Mouse (Mus musculus): ENCODE data around the gene Ctnnbl1. TPM values are rescaled to one million over a fixed set of nuclear protein-coding genes. Genes with fewer than 3 reads are reported as not detected.
A peak's percentile ranks its signal among the peaks of the same experiment; 100 is the strongest.

The Ctnnbl1 gene
- polyA plus RNA-seq, 1 experiment from 2014 or later = 78.7 TPM

- 93% methylated on average over 3 of the region's 3 CpGs for WGBS
- ATAC-seq (ENCODE audit: low FRiP score, low TSS enrichment) (no peak), DNase-seq (no peak)
Observed at GRCm38 (mm10) chr2:157853135-157853534, 115.9 kb downstream of the Ctnnbl1 start.

GRCm38 (mm10) chr2:157855814-157856213, 118.6 kb downstream of the Ctnnbl1 start:
- 87% methylated on average over 6 of the region's 6 CpGs for WGBS
- ATAC-seq (ENCODE audit: low FRiP score, low TSS enrichment) = no peak

More at GRCm38 (mm10) chr2:157853135-157853534, 115.9 kb downstream of the Ctnnbl1 start:
- Histone ChIP-seq H3K9ac (replicated peaks; ENCODE audit: low read length) (no peak overlapping the region), H3K36me3 (ENCODE audit: control insufficient read depth, insufficient read depth, low read length) (no peaks in the 10 kb centered on the region), H3K4me1 (ENCODE audit: control insufficient read depth, insufficient read depth, low read length) (0 out of 2 replicates have a peak, but pooled peaks cover 5% of the 10 kb centered on the region), H3K27me3 (ENCODE audit: control insufficient read depth, insufficient read depth, low read length) (no peaks in the 10 kb centered on the region), H3K9me3 (ENCODE audit: control insufficient read depth, low read length) (no peaks in the 10 kb centered on the region), H3K27ac (replicated peaks; ENCODE audit: low read depth, low read length) (no peak overlapping the region), H3K4me2 (ENCODE audit: low read length) (no peak overlapping the region), H3K4me3 (replicated peaks; ENCODE audit: low read depth, low read length) (no peak overlapping the region)

GRCm38 (mm10) chr2:157857496-157857895, 120.3 kb downstream of the Ctnnbl1 start:
- H3K9me3 ChIP-seq (ENCODE audit: control insufficient read depth, low read length) = no peaks in the 10 kb centered on the region
- 65% methylated on average over 3 of the region's 3 CpGs for WGBS

More at GRCm38 (mm10) chr2:157855814-157856213, 118.6 kb downstream of the Ctnnbl1 start:
- no peak overlapping the region for H3K9ac ChIP-seq (replicated peaks; ENCODE audit: low read length)
- H3K27me3 ChIP-seq (ENCODE audit: control insufficient read depth, insufficient read depth, low read length) = no peaks in the 10 kb centered on the region
- no peaks in the 10 kb centered on the region for H3K36me3 ChIP-seq (ENCODE audit: control insufficient read depth, insufficient read depth, low read length)
- H3K4me2 ChIP-seq (ENCODE audit: low read length) = no peak overlapping the region
- no peak overlapping the region for H3K4me3 ChIP-seq (replicated peaks; ENCODE audit: low read depth, low read length)
- H3K4me1 ChIP-seq (ENCODE audit: control insufficient read depth, insufficient read depth, low read length) = peaks cover 16% of the 10 kb centered on the region
- H3K27ac ChIP-seq (replicated peaks; ENCODE audit: low read depth, low read length) = no peak overlapping the region
- no peak for DNase-seq
- no peaks in the 10 kb centered on the region for H3K9me3 ChIP-seq (ENCODE audit: control insufficient read depth, low read length)

GRCm38 (mm10) chr2:157858317-157858716, 121.1 kb downstream of the Ctnnbl1 start:
- WGBS = 81% methylated on average over 7 of the region's 7 CpGs
- Histone ChIP-seq H3K27ac (replicated peaks; ENCODE audit: low read depth, low read length) (peak overlapping the region; percentile 63), H3K27me3 (ENCODE audit: control insufficient read depth, insufficient read depth, low read length) (no peaks in the 10 kb centered on the region), H3K9me3 (ENCODE audit: control insufficient read depth, low read length) (no peaks in the 10 kb centered on the region), H3K4me1 (ENCODE audit: control insufficient read depth, insufficient read depth, low read length) (peaks cover 27% of the 10 kb centered on the region), H3K36me3 (ENCODE audit: control insufficient read depth, insufficient read depth, low read length) (no peaks in the 10 kb centered on the region), H3K9ac (replicated peaks; ENCODE audit: low read length) (0 out of 2 replicates have a peak overlapping the region, but pooled peaks have one; percentile 3), H3K4me3 (replicated peaks; ENCODE audit: low read depth, low read length) (no peak overlapping the region), H3K4me2 (ENCODE audit: low read length) (no peak overlapping the region)
- ATAC-seq (ENCODE audit: low FRiP score, low TSS enrichment) (no peak), DNase-seq (no peak)

More at GRCm38 (mm10) chr2:157857496-157857895, 120.3 kb downstream of the Ctnnbl1 start:
- ATAC-seq (ENCODE audit: low FRiP score, low TSS enrichment) (no peak), DNase-seq (no peak)
- H3K27ac ChIP-seq (replicated peaks; ENCODE audit: low read depth, low read length) = no peak overlapping the region
- no peaks in the 10 kb centered on the region for H3K27me3 ChIP-seq (ENCODE audit: control insufficient read depth, insufficient read depth, low read length)
- no peaks in the 10 kb centered on the region for H3K36me3 ChIP-seq (ENCODE audit: control insufficient read depth, insufficient read depth, low read length)
- no peak overlapping the region for H3K9ac ChIP-seq (replicated peaks; ENCODE audit: low read length)
- H3K4me1 ChIP-seq (ENCODE audit: control insufficient read depth, insufficient read depth, low read length) = peaks cover 27% of the 10 kb centered on the region
- H3K4me3 ChIP-seq (replicated peaks; ENCODE audit: low read depth, low read length) = no peak overlapping the region
- H3K4me2 ChIP-seq (ENCODE audit: low read length) = no peak overlapping the region

- no peaks in the 10 kb centered on the region for H3K36me3 ChIP-seq (ENCODE audit: control insufficient read depth, insufficient read depth, low read length)
- H3K9ac ChIP-seq (replicated peaks; ENCODE audit: low read length) = no peak overlapping the region
- no peaks in the 10 kb centered on the region for H3K27me3 ChIP-seq (ENCODE audit: control insufficient read depth, insufficient read depth, low read length)
- H3K4me3 ChIP-seq (replicated peaks; ENCODE audit: low read depth, low read length) = no peak overlapping the region
- whole genome bisulfite sequencing = 78% methylated on average over 8 of the region's 8 CpGs
- H3K27ac ChIP-seq (replicated peaks; ENCODE audit: low read depth, low read length) = peak overlapping the region; percentile 63
- no peak overlapping the region for H3K4me2 ChIP-seq (ENCODE audit: low read length)
- H3K4me1 ChIP-seq (ENCODE audit: control insufficient read depth, insufficient read depth, low read length) = peaks cover 27% of the 10 kb centered on the region
- no peaks in the 10 kb centered on the region for H3K9me3 ChIP-seq (ENCODE audit: control insufficient read depth, low read length)
- DNase-seq (no peak), ATAC-seq (ENCODE audit: low FRiP score, low TSS enrichment) (no peak)
Observed at GRCm38 (mm10) chr2:157859046-157859701, 122.0 kb downstream of the Ctnnbl1 start.

GRCm38 (mm10) chr2:157861273-157861944, 124.2 kb downstream of the Ctnnbl1 start:
- no peak overlapping the region for H3K4me2 ChIP-seq (ENCODE audit: low read length)
- no peaks in the 10 kb centered on the region for H3K27me3 ChIP-seq (ENCODE audit: control insufficient read depth, insufficient read depth, low read length)
- ATAC-seq (ENCODE audit: low FRiP score, low TSS enrichment) (no peak), DNase-seq (no peak)
- peak overlapping the region; percentile 61 for H3K27ac ChIP-seq (replicated peaks; ENCODE audit: low read depth, low read length)
- H3K4me3 ChIP-seq (replicated peaks; ENCODE audit: low read depth, low read length) = no peak overlapping the region
- peaks cover 27% of the 10 kb centered on the region for H3K4me1 ChIP-seq (ENCODE audit: control insufficient read depth, insufficient read depth, low read length)
- 65% methylated on average over 10 of the region's 10 CpGs for WGBS
- H3K9ac ChIP-seq (replicated peaks; ENCODE audit: low read length) = no peak overlapping the region
- no peaks in the 10 kb centered on the region for H3K9me3 ChIP-seq (ENCODE audit: control insufficient read depth, low read length)
- no peaks in the 10 kb centered on the region for H3K36me3 ChIP-seq (ENCODE audit: control insufficient read depth, insufficient read depth, low read length)

GRCm38 (mm10) chr2:157862306-157862705, 125.1 kb downstream of the Ctnnbl1 start:
- Histone ChIP-seq H3K36me3 (ENCODE audit: control insufficient read depth, insufficient read depth, low read length) (no peaks in the 10 kb centered on the region), H3K4me1 (ENCODE audit: control insufficient read depth, insufficient read depth, low read length) (peaks cover 27% of the 10 kb centered on the region), H3K4me3 (replicated peaks; ENCODE audit: low read depth, low read length) (no peak overlapping the region), H3K9me3 (ENCODE audit: control insufficient read depth, low read length) (no peaks in the 10 kb centered on the region), H3K9ac (replicated peaks; ENCODE audit: low read length) (no peak overlapping the region), H3K27ac (replicated peaks; ENCODE audit: low read depth, low read length) (no peak overlapping the region), H3K4me2 (ENCODE audit: low read length) (no peak overlapping the region), H3K27me3 (ENCODE audit: control insufficient read depth, insufficient read depth, low read length) (no peaks in the 10 kb centered on the region)
- whole genome bisulfite sequencing = 87% methylated on average over 10 of the region's 10 CpGs
- ATAC-seq (ENCODE audit: low FRiP score, low TSS enrichment) (no peak), DNase-seq (no peak)

- Histone ChIP-seq H3K27me3 (ENCODE audit: control insufficient read depth, insufficient read depth, low read length) (no peaks in the 10 kb centered on the region), H3K27ac (replicated peaks; ENCODE audit: low read depth, low read length) (peak overlapping the region; percentile 15; the same call in 1 of the 2 replicates), H3K9me3 (ENCODE audit: control insufficient read depth, low read length) (no peaks in the 10 kb centered on the region), H3K4me2 (ENCODE audit: low read length) (no peak overlapping the region), H3K4me3 (replicated peaks; ENCODE audit: low read depth, low read length) (no peak overlapping the region), H3K36me3 (ENCODE audit: control insufficient read depth, insufficient read depth, low read length) (peaks cover 6% of the 10 kb centered on the region; the same call in 1 of the 2 replicates), H3K4me1 (ENCODE audit: control insufficient read depth, insufficient read depth, low read length) (no peaks in the 10 kb centered on the region), H3K9ac (replicated peaks; ENCODE audit: low read length) (no peak overlapping the region)
- ATAC-seq (ENCODE audit: low FRiP score, low TSS enrichment) (no peak), DNase-seq (no peak)
- 95% methylated on average over 3 of the region's 3 CpGs for WGBS
Observed at GRCm38 (mm10) chr2:157867126-157867525, 129.9 kb downstream of the Ctnnbl1 start.
